ENCODE assay signal across 14 mouse cellular contexts in the genomic region with DNA sequence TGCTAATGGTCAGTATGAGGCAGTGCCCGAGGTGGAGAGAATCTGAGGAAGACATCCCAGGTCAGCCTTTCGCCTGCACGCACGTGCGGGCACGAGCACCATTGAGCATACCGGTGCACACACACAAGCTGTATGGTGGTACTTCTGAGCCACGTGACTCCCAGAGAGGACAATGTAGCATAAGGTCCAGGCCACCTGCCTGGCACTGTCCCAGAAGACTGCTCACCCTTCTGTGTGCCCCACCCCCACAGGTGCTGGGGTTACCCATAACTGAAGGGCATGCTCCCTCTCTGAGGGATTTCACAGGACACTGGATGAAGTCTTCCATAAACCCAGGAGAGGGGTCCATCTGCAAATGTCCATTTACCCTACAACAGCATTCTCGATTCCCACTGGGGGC. TPM values are rescaled to one million over a fixed set of nuclear protein-coding genes. Genes with fewer than 3 reads are reported as not detected.
"Had no signal": no experiment of that assay in that cellular context is flagged by ENCODE, and none has a peak within 500 bp of the region (broad histone marks: within the 10 kb centered on the region; RNA-seq: fewer than 3 reads in every experiment).

No protein-coding gene starts in this region.

- H3K9ac ChIP-seq: kidney, embryonic 15.5 days; limb, embryonic 13.5 days; liver, embryonic 15.5 days had no signal

- H3K4me2 ChIP-seq: kidney, embryonic 15.5 days; limb, embryonic 13.5 days; liver, embryonic 15.5 days had no signal

- H3K36me3 ChIP-seq: kidney, embryonic 15.5 days; limb, embryonic 13.5 days; liver, embryonic 15.5 days had no signal

- H3K4me1 ChIP-seq: liver, embryonic 15.5 days had no signal

- ATAC-seq: lung, postnatal 0 days had no signal

- DNase-seq: kidney, adult 2 months; kidney, postnatal 14 days; left cerebral cortex, postnatal 4 days; lung, adult 2 months; lung, postnatal 36 days; right cerebral cortex, postnatal 14 days; thymus, adult 18-20 months; thymus, postnatal 14 days had no signal

- H3K27ac ChIP-seq: kidney, embryonic 15.5 days; limb, embryonic 13.5 days; liver, embryonic 15.5 days had no signal

- H3K9me3 ChIP-seq: kidney, embryonic 15.5 days; limb, embryonic 13.5 days; liver, embryonic 15.5 days had no signal

- H3K4me3 ChIP-seq: kidney, embryonic 15.5 days; limb, embryonic 13.5 days; liver, embryonic 15.5 days had no signal

RNA-seq across cellular contexts. Expression of gene Tmem130, which starts 4.2 kb away (rescaled TPM):
- total RNA-seq: liver, adult 2 months; megakaryocyte progenitor cell, adult 5-6 weeks had no signal
